Mouse (Mus musculus): ENCODE results near the gene Ilkap.
A peak's percentile ranks its signal among the peaks of the same experiment; 100 is the strongest.

Ilkap gene

DNA sequence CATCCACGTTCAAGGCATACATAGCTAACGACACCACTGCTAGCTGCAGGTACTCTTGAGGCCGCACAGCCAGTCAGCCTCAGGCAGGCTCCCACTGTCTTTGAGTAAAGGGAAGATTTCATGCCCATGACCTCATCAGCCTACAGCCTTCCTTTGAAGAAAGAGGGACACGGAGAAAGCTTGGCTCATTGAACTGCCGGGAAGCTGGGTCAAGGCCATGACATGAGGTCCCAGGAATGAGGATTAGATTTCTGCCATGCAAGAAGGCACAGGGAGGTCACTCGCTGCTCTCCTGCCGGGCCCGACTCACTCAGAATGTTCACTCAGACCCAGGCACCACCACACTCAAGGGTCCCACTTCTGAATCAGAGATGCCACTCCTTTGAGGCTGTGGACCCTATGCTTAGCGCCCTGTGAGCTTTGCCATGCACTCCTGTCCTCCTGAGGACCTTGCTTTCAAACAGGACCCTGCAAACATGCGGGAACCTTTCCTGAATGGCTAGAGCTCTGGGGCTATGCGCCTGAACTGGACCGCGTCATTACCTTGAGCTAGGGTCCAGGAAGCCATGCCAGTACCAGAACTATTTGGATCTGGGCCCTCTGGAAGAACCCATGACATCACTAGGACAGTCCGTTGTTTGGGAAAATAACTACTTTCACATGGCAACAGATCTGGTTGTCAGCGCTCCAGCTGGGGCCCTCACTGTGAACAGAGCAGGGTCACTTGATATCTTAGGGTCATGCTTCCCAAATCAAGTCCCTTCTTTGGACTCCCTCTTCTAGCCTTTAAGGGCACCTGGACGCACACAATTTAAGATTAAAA lies 33.6 kb downstream of the Ilkap start:
- DNase-seq (ENCODE audit: low spot score in 2 of 2) = no peak

DNA sequence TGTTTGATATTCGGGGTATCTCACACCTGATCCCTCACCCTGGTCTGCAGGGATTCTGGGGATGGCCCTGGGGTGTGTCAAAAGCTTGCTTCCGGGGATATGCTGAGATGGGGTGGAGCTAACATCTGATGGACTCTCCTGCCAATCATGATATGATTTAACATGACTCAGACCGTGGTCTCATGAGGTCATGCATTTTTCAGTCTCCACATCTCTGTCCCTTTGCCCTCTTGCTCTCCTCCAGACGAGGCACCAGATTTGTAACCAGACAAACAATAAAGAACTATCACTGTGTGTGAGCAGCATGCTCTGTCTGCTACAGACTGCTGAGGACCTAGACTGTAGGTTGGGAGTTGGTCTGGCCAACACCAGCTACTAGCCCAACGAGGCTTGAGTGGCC lies 36.5 kb downstream of the Ilkap start:
- no peak for DNase-seq (ENCODE audit: low spot score in 2 of 2)

DNA sequence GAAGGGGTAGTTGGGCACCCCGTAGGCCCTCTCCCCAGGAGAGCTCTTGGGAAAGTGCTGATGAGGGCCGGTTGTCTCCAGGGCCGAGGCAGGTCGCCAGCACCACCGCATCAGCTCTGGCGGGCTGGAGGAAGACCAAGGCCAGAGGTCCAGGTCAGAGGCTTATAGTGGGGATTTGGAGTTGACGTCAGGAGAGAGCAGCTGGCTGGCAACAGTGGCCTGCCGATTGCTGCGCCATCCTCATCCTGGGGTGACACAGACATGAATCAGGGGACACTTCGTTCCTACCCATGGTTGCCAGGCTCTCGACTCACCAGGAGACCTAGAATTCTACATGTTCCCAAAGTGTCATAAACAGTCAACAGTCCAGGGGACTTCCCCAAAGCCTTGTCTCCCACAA lies 42.5 kb downstream of the Ilkap start:
- no peak for DNase-seq (ENCODE audit: low spot score in 2 of 2)

DNA sequence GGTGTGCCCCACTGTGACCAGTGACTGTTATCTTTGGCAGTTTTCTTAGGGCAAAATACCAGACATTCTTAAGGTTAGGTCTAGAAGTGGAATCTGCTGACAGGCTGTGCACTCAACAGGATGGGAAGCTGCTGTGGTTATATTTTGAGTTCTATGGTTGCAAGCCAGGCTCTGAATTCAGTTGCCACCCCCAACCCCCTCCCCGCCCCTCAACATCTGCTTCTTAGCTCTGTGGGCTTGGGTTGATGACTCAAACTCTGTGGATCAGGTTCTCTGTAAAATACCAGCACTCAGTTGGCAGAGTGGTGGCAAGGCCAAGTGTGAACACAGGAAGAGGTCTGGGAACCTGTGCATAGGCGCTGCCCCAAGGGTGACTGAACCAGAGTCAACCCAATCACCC lies 46.3 kb downstream of the Ilkap start:
- DNase-seq (ENCODE audit: low spot score in 2 of 2) = peak in 1 of 2 experiments; percentile 23

DNA sequence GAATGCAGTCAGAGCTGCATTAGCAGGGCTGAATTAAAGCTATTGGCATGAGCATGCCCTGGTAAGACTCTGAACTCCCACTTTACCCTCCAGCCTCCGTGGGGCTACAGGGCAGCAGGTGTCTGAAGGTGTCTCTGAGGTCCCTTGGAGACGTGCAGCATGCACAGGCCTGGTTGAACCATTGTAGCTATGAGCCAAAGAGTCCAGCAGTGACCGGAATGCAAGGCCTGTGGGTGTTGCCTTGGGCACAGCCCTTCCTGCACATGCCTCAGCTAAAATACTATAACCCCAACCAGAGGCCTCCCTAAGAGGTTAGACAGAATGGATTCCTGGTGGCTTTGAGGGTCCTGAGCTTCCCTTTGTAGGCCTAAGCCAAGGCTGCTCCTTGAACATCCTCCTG lies 47.4 kb downstream of the Ilkap start:
- no peak for DNase-seq (ENCODE audit: low spot score in 2 of 2)

DNA sequence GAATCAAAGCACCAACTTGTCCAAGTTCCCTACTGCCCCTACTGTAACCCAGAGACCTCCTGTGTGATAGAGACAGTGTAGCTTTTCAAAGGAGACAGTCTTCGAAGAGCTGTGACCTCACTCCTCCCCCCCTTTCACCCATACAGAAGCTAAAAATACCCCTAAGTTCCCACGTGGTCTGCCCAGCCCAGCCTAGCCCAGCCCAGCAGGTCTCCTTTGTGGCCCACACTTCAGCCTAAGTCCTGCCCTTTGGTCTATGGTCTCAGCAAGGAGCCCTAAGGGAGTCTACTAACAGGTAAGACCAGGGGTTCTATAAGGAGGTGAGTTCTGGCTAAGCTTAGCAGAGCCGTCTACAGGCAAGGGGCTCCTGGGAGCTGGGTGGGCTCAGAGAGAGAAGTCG lies 47.8 kb downstream of the Ilkap start, which contains the start of gene Klhl30:
Klhl30 (plus strand) TSS at position 176 of the 400 bp plus-strand sequence.
- no peak for DNase-seq (ENCODE audit: low spot score in 2 of 2)

DNA sequence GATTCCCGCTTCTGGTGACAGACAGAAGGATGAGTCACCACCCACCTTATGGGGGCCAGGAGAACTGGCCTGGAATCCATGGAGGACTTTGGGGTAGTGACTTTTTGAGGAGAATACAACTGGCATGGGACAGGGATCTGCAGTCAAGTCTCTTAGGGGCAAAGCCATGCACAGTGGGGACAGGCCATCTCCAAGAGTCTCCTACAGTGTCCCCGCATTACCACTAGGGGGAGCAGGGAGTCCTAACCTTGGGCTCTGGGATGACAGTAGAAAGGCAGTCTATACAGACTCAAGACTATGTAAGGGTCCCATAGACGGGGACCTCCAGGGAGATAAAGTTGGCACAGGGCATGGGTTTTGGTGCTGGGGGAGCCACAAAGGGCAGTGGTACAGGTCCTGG lies 51.7 kb downstream of the Ilkap start:
- no peak for DNase-seq (ENCODE audit: low spot score in 2 of 2)

DNA sequence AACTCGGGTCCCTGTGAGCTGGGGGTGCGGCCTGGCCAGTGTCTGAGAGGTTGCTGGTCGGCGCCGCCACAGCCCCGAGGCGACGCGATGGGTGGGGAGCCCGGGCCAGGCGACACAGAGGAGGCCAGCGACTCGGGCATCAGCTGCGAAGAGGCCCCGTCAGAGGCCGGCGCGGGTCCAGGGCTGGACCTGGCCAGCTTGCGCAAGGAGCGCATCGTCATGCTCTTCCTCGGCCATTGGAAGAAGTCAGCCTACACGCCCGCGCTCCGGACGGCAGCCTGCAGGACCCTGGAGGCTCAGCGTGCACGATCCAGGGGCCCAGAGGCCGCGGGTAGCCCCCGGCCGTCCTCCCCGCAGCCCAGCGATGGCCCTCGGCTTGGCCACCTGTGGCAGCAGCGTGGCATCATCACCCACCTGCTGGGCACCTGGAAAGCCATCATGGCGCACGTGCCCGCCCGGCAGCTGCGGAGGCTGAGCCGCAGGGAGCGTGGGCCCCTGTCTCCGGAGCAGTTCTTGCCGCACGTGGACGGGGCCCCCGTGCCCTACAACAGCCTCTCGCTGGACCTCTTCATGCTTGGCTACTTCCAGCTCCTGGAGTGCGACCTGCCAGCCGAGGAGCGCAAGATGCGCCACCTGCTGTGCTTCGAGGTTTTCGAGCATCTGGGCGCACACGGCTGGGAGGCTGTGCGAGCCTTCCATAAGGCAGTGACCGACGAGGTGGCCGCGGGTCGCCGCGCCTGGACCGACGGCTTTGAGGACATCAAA lies 53.5 kb downstream of the Ilkap start:
- DNase-seq (ENCODE audit: low spot score in 2 of 2) = no peak

DNA sequence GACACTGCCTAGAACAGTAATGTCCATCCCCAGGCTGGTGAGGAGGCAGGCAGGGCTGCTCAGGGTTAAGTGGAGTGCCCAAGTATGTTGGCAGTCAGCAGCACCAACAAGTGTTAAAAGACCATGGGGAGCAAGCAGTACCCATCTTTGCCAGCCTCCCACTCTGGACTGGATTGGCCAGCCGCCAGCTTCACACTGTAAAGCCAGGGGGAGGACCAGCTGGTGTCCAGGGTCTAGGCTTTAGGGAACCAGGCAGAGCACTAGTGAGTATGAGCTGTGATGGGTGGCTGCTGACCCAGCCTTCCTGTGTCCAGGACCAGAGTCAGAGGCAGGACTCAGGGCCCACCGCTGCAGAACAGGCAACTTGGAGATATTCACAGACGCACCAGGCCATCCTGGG lies 54.6 kb downstream of the Ilkap start:
- DNase-seq (ENCODE audit: low spot score in 2 of 2) = no peak

DNA sequence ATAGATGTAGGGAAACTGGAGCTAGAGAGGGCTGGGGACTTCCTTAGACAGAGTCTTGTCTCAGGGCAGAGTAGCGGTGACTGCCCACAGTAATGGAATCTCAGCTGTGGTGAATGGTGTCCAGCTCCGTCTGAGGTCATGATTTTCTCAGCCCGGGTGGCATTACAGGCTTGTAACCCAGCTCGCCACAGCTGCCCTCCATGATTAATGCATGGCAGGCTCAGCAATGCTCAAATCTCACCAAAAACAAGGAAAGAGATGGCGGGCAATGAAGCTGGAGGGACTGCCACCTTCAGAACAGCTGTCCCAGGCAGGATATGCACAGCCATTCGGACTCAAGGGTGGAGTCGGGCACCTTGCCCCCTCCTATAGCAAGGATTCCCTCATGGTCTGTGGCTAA lies 61.3 kb downstream of the Ilkap start:
- DNase-seq (ENCODE audit: low spot score in 2 of 2) = no peak

DNA sequence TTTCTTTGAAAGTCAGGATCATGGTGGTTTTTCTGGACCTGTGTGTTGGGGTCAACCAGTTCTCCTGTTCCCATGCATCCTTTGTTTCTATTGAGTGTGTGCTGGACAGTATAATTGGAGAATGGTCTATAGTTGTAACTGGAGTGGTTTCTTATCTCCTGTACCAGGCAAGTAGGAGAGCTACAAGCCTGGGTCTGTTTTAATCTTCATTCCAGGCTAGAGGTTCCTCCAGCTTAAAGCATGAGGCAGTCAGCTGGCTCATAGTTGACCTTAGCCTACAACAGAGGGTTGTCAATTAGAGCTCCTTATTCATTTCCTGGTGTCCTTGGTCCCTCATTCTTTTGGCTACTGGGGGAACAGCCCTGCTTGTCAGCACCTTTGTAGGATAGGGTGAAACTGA lies 65.0 kb downstream of the Ilkap start:
- no peak for DNase-seq (ENCODE audit: low spot score in 2 of 2)

DNA sequence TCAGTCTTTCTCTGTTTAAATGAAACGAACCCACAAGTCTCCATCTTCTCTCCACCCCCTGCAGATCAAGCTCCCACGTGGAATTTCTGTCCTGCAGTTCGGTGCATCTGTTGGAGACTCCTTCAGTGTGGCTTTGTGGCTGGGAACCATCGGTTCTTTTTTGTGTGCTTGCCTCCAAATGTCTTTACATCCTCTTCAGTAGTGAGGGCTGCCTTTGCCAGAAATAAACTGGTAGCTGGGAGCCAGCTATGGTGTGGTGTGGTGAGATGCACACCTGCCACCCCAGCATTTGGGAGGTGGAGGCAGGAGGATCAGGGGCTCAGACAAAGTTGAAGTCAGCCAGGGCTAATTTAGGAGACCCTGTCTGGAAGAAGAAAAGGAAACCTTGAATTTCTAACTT lies 66.5 kb downstream of the Ilkap start:
- peak; percentile 38 to 43 for DNase-seq (ENCODE audit: low spot score in 2 of 2)

DNA sequence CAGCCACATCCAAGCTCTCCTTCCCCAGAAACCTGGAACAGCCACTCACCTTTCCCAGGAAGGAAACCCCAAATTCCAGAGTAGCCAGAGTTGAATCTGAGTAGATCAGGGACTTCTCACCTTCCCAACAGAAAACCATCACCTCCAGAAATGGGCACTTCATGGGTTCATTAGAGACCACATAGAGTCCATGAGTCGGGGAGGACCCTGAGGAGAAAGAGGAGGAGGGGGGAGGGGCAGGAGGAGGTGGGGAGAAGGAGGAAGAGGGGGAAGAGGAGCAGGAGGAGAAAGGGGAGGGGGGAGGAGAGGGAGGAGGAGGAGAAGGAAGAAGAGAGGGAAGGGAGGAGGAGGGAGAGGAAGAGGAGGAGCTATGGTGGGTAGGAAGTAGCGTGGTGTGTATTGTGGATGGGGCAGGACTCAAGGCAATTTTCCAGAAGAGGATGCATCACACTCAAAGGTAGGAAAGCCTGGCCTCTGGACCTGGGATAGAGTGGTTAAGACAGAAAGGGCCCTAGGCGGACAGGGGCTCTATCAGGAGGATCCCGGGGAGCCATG lies 73.0 kb downstream of the Ilkap start:
- no peak for DNase-seq (ENCODE audit: low spot score in 2 of 2)

DNA sequence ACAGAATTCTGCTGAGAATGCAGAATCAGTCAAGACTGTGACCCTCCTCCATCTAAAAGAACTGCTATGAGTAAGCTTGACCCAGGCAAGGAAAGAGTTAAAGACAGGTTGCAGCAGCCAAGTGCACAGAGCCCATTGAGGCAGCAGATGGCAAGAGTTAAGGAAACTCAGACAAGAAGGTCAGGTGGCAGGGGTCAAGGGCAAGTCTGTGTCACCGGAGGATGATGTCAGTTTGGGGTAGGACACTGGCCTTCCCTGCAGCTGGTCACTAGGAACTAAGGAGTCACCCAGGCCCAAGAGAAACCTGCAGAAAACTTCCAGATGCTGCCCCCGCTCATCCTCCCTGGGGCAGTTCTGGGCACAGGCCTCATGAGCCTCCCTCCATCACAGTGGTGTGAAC lies 74.0 kb downstream of the Ilkap start:
- no peak for DNase-seq (ENCODE audit: low spot score in 2 of 2)
